ENCODE assay signal across 8 mouse cellular contexts in the genomic region with DNA sequence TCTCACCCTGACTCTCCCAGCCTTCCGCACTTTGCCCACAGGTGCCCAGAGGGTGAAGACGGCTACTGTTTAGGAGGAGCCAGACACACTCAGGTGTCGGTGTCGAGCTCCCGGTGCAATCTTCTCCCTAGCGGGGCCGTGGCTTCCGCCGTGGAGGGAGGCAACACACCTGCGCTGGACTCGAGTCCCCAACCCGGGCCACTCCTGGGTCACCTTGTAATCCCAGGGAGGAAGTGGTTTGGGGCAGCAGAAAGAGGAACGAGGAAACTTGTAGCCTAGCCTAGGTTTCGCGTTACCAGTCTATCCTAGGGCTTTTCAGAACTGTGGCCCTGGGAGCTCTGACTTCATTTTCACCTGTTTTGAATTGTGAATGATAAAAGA. TPM values are rescaled to one million over a fixed set of nuclear protein-coding genes. Genes with fewer than 3 reads are reported as not detected.
DNase-seq lines count a peak whose midpoint lies in the region; ATAC-seq lines count a peak whose summit lies in the region.

No protein-coding gene starts in this region.

- H3K4me3 ChIP-seq in forebrain, embryonic 16.5 days (replicated peaks; ENCODE audit: low read length): peak overlapping the region; percentile 64
- H3K4me3 ChIP-seq in limb, embryonic 15.5 days: peak overlapping the region; percentile 56
- H3K4me3 ChIP-seq in midbrain, embryonic 16.5 days (ENCODE audit: low read depth, low read length): peak overlapping the region; percentile 45

- no peak for ATAC-seq in forebrain, embryonic 16.5 days
- ATAC-seq in limb, embryonic 15.5 days (ENCODE audit: insufficient number of reproducible peaks, low FRiP score, low TSS enrichment, low read depth): no peak
- peak; percentile 38; the same call in 1 of the 2 replicates for ATAC-seq in midbrain, embryonic 16.5 days

- H3K4me2 ChIP-seq in forebrain, embryonic 16.5 days (ENCODE audit: low read length): peak overlapping the region; percentile 91
- H3K4me2 ChIP-seq in limb, embryonic 15.5 days: peak overlapping the region; percentile 92
- H3K4me2 ChIP-seq in midbrain, embryonic 16.5 days (ENCODE audit: low read length): peak overlapping the region; percentile 99

- peaks cover 5% of the 10 kb centered on the region for H3K4me1 ChIP-seq in forebrain, embryonic 16.5 days (replicated peaks; ENCODE audit: control insufficient read depth, insufficient read depth, low read length)
- peaks cover 11% of the 10 kb centered on the region; the same call in 1 of the 2 replicates for H3K4me1 ChIP-seq in limb, embryonic 15.5 days
- H3K4me1 ChIP-seq in midbrain, embryonic 16.5 days (ENCODE audit: control insufficient read depth, insufficient read depth, low read length): peaks cover 10% of the 10 kb centered on the region

- WGBS in forebrain, embryonic 16.5 days: 3% methylated on average over 15 of the region's 15 CpGs
- 2% methylated on average over 15 of the region's 15 CpGs for WGBS in limb, embryonic 15.5 days
- WGBS in midbrain, embryonic 16.5 days: 3% methylated on average over 15 of the region's 15 CpGs

- peaks cover 24% of the 10 kb centered on the region for H3K27me3 ChIP-seq in forebrain, embryonic 16.5 days (replicated peaks; ENCODE audit: control insufficient read depth, insufficient read depth, low read length)
- peaks cover 56% of the 10 kb centered on the region for H3K27me3 ChIP-seq in limb, embryonic 15.5 days
- peaks cover 32% of the 10 kb centered on the region for H3K27me3 ChIP-seq in midbrain, embryonic 16.5 days (ENCODE audit: control insufficient read depth, insufficient read depth, low read depth, low read length)

- H3K9ac ChIP-seq in forebrain, embryonic 16.5 days (replicated peaks; ENCODE audit: low read depth, low read length): peak overlapping the region; percentile 56
- peak overlapping the region; percentile 31; the same call in 1 of the 2 replicates for H3K9ac ChIP-seq in limb, embryonic 15.5 days
- peak overlapping the region; percentile 23; the same call in 1 of the 2 replicates for H3K9ac ChIP-seq in midbrain, embryonic 16.5 days (ENCODE audit: low read depth, low read length)

- DNase-seq in gastrocnemius, adult 18-20 months (ENCODE audit: low spot score): peak; percentile 12
- DNase-seq in gastrocnemius, postnatal 10 days: no peak
- DNase-seq in CD8-positive naive resting alpha-beta T cell, adult 2 months (ENCODE audit: low read depth in 2 of 2, low spot score in 2 of 2): peak; percentile 24 to 26
- no peak for DNase-seq in cerebellum, adult 18-20 months
- no peak for DNase-seq in layer of hippocampus, adult 8-10 months (ENCODE audit: low spot score in 2 of 2)

- H3K9me3 ChIP-seq in forebrain, embryonic 16.5 days (ENCODE audit: control insufficient read depth, low read length): no peaks in the 10 kb centered on the region
- no peaks in the 10 kb centered on the region for H3K9me3 ChIP-seq in limb, embryonic 15.5 days
- no peaks in the 10 kb centered on the region for H3K9me3 ChIP-seq in midbrain, embryonic 16.5 days (replicated peaks; ENCODE audit: control insufficient read depth, low read length, poor library complexity, severe bottlenecking)

- H3K36me3 ChIP-seq in forebrain, embryonic 16.5 days (ENCODE audit: control insufficient read depth, insufficient read depth): no peaks in the 10 kb centered on the region
- no peaks in the 10 kb centered on the region for H3K36me3 ChIP-seq in limb, embryonic 15.5 days
- H3K36me3 ChIP-seq in midbrain, embryonic 16.5 days (ENCODE audit: control insufficient read depth, insufficient read depth, low read length): no peaks in the 10 kb centered on the region

- no peak overlapping the region for H3K27ac ChIP-seq in forebrain, embryonic 16.5 days (ENCODE audit: low read length)
- no peak overlapping the region for H3K27ac ChIP-seq in limb, embryonic 15.5 days
- H3K27ac ChIP-seq in midbrain, embryonic 16.5 days (ENCODE audit: low read length): no peak overlapping the region

RNA-seq across cellular contexts. Expression of a gene that starts 0.5 kb away (rescaled TPM):
- 1 to 10 TPM; 1.4 to 1.9 TPM for total RNA-seq in gastrocnemius, adult 18-20 months (2021)
- 1 to 10 TPM; 4.3 to 8.6 TPM for total RNA-seq in gastrocnemius, postnatal 10 days (2021)
- polyA plus RNA-seq in forebrain, embryonic 16.5 days (2015; fragmentation: Nextera tagmentation; extraction: Ambion mirVana): 4.0 and 4.2 TPM in 2 replicates
- 17.4 TPM in 2 replicates for polyA plus RNA-seq in limb, embryonic 15.5 days (2015; fragmentation: Nextera tagmentation; extraction: Ambion mirVana)
- polyA plus RNA-seq in midbrain, embryonic 16.5 days (2015; fragmentation: Nextera tagmentation; extraction: Ambion mirVana): 2.9 and 3.4 TPM in 2 replicates
- 10 to 100 TPM in 1 of 4 experiments, 1 to 10 TPM in 3; 5.0 to 11.9 (median 8.9) TPM for total RNA-seq in layer of hippocampus, adult 8-10 months (2022)

RNA-seq across cellular contexts. Expression of a gene that starts 20.4 kb away (rescaled TPM):
- total RNA-seq in gastrocnemius, adult 18-20 months (2021): 10 to 100 TPM; 10.3 to 13.4 TPM
- total RNA-seq in gastrocnemius, postnatal 10 days (2021): 10 to 100 TPM; 19.0 to 20.6 TPM
- 58.8 and 65.6 TPM in 2 replicates for polyA plus RNA-seq in forebrain, embryonic 16.5 days (2015; fragmentation: Nextera tagmentation; extraction: Ambion mirVana)
- polyA plus RNA-seq in limb, embryonic 15.5 days (2015; fragmentation: Nextera tagmentation; extraction: Ambion mirVana): 77.1 and 77.4 TPM in 2 replicates
- 49.3 and 52.2 TPM in 2 replicates for polyA plus RNA-seq in midbrain, embryonic 16.5 days (2015; fragmentation: Nextera tagmentation; extraction: Ambion mirVana)
- 10 to 100 TPM; 32.3 to 36.9 (median 33.4) TPM for total RNA-seq in layer of hippocampus, adult 8-10 months (2022)

RNA-seq across cellular contexts. Expression of a gene that starts 20.6 kb away (rescaled TPM):
- 10 to 100 TPM; 11.7 to 12.6 TPM for total RNA-seq in gastrocnemius, adult 18-20 months (2021)
- 10 to 100 TPM; 15.2 to 15.4 TPM for total RNA-seq in gastrocnemius, postnatal 10 days (2021)
- polyA plus RNA-seq in forebrain, embryonic 16.5 days (2015; fragmentation: Nextera tagmentation; extraction: Ambion mirVana): 67.4 and 73.6 TPM in 2 replicates
- 61.3 and 65.8 TPM in 2 replicates for polyA plus RNA-seq in limb, embryonic 15.5 days (2015; fragmentation: Nextera tagmentation; extraction: Ambion mirVana)
- polyA plus RNA-seq in midbrain, embryonic 16.5 days (2015; fragmentation: Nextera tagmentation; extraction: Ambion mirVana): 65.2 and 66.8 TPM in 2 replicates
- 10 to 100 TPM; 16.0 to 20.6 (median 17.9) TPM for total RNA-seq in layer of hippocampus, adult 8-10 months (2022)

RNA-seq across cellular contexts. Expression of a gene that starts 38.2 kb away (rescaled TPM):
- not detected for total RNA-seq in gastrocnemius, adult 18-20 months (2021)
- total RNA-seq in gastrocnemius, postnatal 10 days (2021): not detected
- not detected in 2 replicates for polyA plus RNA-seq in forebrain, embryonic 16.5 days (2015; fragmentation: Nextera tagmentation; extraction: Ambion mirVana)
- not detected in 2 replicates for polyA plus RNA-seq in limb, embryonic 15.5 days (2015; fragmentation: Nextera tagmentation; extraction: Ambion mirVana)
- not detected in 2 replicates for polyA plus RNA-seq in midbrain, embryonic 16.5 days (2015; fragmentation: Nextera tagmentation; extraction: Ambion mirVana)
- not detected for total RNA-seq in layer of hippocampus, adult 8-10 months (2022)

Comparison
In these comparisons a context has a peak if more than half of its experiments do, and no peak if none do; other contexts are left out.
1. DNase-seq: peak in gastrocnemius, adult 18-20 months (single experiment) and CD8-positive naive resting alpha-beta T cell, adult 2 months (2 of 2); none in gastrocnemius, postnatal 10 days (single experiment), cerebellum, adult 18-20 months (0 of 2) and layer of hippocampus, adult 8-10 months (0 of 2).
2. Peak in every context shown above with its lines, with median percentiles within 50 percentile points of each other: H3K4me2 ChIP-seq, H3K4me3 ChIP-seq and H3K9ac ChIP-seq.